Mouse (Mus musculus): Measurements from ENCODE around the gene Trim25.

Trim25 gene

GRCm38 (mm10) chr11:88998974-88999722, at the start of gene Trim25:
Gene Trim25 (plus strand): TSS chr11:88999376.
- no peak for DNase-seq (ENCODE audit: low spot score)

- DNase-seq (ENCODE audit: low spot score) = no peak
Measured at GRCm38 (mm10) chr11:88949802-88950639, 49.2 kb upstream of the Trim25 start.

DNA sequence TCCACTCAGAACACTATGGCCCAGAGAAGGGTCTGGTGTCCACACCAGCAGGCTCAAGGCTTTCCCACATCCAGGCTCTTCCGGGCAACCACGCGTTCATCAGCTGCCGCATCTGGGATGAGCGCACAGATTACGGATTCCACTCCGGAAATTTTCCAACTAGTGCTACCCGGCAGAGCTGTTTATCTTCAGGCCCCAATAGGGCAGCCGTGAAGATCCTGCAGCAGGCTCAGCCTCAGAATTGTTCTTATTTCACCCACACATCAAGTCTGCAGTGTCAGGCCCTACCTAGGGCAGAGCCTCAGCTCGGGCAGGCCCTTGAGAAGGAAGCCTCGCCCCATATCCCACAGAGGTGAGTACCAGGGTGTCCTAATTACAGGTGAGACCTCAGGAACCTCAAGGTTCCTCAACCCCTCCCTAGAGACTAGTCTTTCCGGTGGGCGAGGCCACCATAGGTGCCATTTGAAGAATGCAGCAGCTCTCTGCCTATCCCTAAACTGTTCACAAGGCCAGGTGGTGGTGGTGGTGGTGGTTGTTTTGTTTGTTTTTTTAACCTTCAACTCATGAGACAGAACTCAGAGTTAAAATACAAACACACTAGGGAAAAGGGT, 48.4 kb upstream of the Trim25 start:
- DNase-seq (ENCODE audit: low spot score) = no peak

GRCm38 (mm10) chr11:88951576-88951975, 47.6 kb upstream of the Trim25 start:
- no peak for DNase-seq (ENCODE audit: low spot score)

- DNase-seq (ENCODE audit: low spot score) = no peak
Measured at GRCm38 (mm10) chr11:88952117-88952516, 47.1 kb upstream of the Trim25 start.

DNA sequence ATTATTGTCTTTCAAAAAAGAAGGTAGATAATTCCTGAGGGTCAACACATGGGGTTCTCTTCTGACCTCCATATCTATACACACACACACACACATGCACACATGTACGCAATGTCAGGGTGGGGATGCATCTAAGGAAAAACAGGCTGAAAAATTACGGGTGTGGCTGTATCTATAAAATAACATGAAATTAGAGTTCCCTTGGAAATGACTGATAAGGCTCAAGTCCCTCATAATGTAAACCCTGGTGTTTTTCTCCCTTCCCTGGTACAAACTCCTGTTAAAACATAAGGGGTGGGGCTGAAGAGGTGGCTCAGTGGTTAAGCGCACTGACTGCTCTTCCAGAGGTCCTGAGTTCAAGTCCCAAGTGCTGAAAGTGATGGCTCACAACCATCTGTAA, 45.6 kb upstream of the Trim25 start:
- no peak for DNase-seq (ENCODE audit: low spot score)

DNA sequence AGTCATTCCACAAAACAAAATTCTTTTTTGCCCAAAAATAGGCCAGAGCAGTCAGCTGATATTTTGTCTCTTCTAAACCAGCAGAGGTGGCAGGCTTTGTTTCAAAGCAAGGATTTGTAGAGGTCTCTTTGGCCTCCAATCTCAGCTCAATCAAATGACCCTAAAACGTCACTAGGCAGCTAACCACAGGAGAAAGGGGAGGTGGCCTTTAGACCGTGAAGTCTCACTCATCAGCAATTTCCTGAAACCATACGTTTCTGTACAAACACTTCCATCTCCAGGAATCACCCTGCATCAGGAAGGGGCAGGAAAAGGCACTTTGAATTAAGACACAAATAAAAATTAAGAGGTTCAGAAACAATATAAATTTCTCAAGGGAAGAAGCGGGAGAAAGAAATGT, 44.4 kb upstream of the Trim25 start:
- no peak for DNase-seq (ENCODE audit: low spot score)

- peak; percentile 93 for DNase-seq (ENCODE audit: low spot score)
Measured at GRCm38 (mm10) chr11:88955217-88955969, 43.8 kb upstream of the Trim25 start, which contains the start of gene Scpep1. Gene Scpep1 (minus strand): TSS chr11:88955465.

DNA sequence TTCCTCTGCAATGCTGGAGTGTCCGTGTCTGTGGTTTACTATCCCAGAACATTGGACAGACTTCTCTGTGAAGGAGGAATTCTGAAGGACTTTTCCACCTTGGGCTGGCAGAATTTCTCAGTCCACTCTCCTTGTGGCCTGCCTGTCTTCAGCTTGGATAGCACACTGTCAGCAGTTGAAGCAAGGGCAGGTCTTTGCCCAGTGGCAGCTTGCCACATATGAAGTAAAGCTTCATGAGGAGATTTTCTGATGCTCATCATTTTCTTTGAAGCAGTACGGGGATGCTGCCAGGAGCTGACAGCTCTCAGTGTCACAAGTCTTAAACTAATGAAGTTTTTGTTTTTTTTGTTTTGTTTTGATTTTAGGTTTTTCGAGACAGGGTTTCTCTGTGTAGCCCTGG, 40.3 kb upstream of the Trim25 start:
- DNase-seq (ENCODE audit: low spot score) = no peak

GRCm38 (mm10) chr11:88966881-88967361, 32.3 kb upstream of the Trim25 start, which contains the start of gene Elobl:
Gene Elobl (minus strand): TSS chr11:88966931.
- no peak for DNase-seq (ENCODE audit: low spot score)

GRCm38 (mm10) chr11:88970202-88970732, 28.9 kb upstream of the Trim25 start, which contains the start of gene Coil:
Gene Coil (plus strand): TSS chr11:88970252.
- no peak for DNase-seq (ENCODE audit: low spot score)

GRCm38 (mm10) chr11:88973776-88974701, 25.1 kb upstream of the Trim25 start:
- peak; percentile 91 for DNase-seq (ENCODE audit: low spot score)

DNA sequence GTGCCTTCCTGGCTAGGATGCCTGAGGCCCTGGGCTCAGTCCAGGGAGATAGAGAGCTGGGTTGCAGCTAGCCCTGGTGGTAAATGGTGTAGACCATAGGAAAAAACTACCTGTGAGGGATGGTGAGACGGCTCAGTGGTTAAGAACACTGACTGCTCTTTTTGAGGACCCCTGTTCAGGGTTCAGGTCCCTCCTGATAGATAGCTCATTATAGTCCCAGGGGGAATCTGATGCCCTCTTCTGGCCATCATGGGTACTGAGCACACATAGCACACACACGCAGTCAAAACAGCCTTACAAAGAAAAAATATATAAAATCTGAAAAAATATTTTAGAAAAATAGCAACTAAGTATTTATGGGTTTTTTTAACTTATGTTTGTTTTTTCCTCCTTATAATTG, 22.9 kb upstream of the Trim25 start:
- DNase-seq (ENCODE audit: low spot score) = no peak

DNA sequence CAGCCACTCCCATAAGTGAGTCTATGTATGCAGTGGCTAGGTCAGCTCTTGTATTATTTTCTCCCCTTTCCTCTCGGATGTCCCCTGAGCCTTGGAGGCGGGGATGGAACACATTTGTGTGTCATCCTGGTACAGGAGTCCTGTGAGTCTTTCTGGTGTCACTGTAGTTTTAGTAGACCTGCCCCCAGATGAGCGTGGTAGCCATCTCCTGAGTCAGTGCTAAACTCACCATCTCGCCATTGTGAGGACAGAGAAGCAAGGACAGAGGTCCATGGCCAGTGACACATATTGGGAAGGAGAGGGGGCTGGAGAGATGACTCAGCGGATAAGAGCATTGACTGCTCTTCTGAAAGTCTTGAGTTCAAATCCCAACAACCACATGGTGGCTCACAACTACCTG, 22.0 kb upstream of the Trim25 start:
- no peak for DNase-seq (ENCODE audit: low spot score)

GRCm38 (mm10) chr11:88981337-88981736, 17.8 kb upstream of the Trim25 start:
- DNase-seq (ENCODE audit: low spot score) = no peak

DNA sequence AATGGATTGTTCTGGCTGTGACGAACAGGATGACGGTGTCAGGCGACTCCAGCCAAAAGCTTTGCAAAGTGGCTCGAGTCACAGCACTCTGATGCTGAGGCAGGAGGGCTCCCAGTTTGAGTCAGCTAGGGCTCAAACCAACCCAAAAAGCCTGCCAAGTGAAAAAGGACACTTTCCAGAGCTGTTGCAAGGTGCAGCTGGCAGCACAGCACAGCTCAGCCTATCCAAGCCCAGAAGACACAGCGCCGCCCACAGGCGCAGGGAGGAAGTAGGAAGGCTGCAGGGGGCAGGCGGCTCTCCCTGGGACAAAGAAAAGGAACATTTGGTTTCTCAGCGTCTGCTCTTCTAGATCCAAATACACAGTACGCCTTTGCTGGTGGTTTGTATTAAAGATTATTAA, 12.6 kb upstream of the Trim25 start:
- no peak for DNase-seq (ENCODE audit: low spot score)

DNA sequence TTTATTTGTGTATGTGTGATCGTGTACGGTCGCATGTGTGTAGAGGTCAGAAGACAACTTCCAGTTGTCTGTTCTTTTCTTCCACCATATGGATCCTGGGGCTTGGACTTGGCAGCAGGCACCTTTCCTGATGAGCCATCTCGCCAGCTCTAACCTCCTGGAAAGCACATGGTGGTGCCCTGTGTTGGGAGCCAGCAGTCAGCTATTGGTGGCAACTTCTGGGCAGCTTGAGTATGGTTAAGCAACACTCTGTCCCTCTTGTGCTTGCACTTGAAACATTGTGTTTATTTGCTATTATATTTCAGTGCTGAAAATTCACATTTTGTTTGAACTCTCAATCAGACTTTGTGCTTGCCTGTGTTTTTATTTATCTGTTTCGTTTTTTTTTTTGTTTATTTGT, 10.2 kb upstream of the Trim25 start:
- no peak for DNase-seq (ENCODE audit: low spot score)

- DNase-seq (ENCODE audit: low spot score) = no peak
Measured at GRCm38 (mm10) chr11:88989530-88989929, 9.6 kb upstream of the Trim25 start.

DNA sequence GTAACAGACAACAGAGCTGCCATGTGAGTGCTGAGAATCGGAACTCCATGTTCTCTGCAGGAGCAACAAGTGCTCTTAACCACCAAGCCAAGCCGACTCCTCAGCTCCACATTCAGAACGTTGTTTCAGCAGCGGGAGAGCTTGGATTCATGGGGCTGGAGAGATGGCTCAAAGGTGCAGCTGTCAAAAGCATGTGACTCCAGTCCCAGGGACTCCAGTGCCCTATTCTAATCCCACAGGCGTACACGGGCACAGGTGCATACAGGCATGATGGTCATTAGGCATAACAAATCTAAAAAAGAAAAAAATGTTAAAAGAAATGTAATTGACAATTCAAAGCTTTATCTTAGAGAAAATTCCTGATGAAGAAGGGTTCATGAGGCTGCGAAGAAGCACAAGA, 6.0 kb upstream of the Trim25 start:
- DNase-seq (ENCODE audit: low spot score) = no peak

DNA sequence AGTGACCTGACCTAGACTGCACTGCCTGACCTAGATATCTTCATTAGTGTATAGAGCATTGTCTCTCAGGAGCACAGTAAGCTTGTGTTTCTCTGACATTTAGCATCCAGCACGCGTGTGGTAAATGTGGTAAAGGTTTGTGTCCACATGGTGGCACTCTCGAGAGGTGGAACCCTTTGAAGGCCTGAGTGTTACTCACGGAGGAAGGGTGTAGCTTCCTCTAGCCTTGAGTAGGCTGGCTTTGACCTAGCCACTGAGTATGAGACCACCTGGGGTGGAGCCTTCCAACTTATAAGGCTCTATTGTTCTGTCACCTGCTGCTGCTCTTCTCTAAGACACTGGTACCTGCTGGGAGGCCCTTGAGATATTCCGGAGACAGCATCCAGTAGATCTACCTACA, 5.6 kb upstream of the Trim25 start:
- no peak for DNase-seq (ENCODE audit: low spot score)

Measured in layer of hippocampus, adult 9-10 months (tissue).